Mouse (Mus musculus): ENCODE measurements around the gene Efcab2.

Gene Efcab2

GRCm38 (mm10) chr1:178485138-178485867 is 79.4 kb downstream of the Efcab2 start:
- no peak for DNase-seq (ENCODE audit: low spot score)

DNA sequence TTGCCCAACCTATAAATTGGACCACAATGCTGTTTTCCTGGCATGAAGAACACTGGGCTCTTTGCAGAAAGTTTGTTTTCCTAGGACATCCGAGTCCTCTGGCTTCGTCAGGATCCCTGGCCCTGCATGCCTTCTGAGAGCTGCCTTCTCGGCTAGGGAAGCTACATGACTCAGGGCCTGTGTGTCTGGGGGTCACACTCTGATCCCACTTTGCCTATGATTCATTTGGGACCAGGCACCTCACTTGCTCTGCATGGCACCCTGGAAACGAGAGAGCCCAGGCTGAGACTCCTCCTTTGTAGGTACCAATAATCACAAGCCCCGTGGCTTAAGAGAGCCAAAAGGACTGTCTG is 80.0 kb downstream of the Efcab2 start:
- no peak for DNase-seq (ENCODE audit: low spot score)

DNA sequence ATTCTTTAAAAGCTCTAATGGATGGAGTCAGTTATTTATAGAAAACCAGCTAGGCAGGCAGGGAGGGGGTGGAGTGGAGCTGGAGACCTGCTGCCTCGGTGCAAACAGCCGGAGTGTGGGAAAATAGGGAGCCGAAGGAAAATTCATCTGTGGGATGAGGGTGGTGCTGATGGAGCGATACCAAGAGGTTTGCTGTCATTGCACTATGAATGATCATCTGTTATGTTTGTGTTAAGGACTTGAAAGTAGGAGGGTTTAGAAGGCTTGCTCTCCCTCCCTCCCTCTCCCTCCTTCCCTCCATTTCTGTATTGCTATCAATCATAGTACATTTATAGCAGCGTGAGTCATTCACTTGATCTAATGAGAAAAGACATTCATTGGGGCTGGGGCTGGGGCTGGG is 80.9 kb downstream of the Efcab2 start:
- DNase-seq (ENCODE audit: low spot score): no peak

DNA sequence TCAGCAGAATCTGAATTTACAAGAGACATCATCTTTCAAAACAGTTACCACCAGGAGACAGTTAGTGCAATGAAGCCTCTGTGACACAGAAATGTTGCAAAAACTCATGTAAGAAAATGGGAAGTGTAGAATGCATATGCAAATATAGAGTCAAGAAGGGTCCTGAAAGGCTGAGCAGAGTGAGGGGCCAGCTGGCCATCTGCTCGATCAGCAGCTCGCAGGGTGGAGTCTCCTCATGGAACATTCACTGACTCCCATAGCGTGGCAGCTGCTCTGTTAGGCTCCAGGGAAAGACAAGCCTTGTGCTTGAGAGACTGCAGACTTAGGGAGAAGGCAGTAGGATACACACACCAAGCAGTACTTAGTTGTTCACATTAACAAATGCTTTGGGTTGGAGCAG is 83.2 kb downstream of the Efcab2 start:
- DNase-seq (ENCODE audit: low spot score): no peak

GRCm38 (mm10) chr1:178491733-178492132 is 85.8 kb downstream of the Efcab2 start:
- DNase-seq (ENCODE audit: low spot score): no peak

DNA sequence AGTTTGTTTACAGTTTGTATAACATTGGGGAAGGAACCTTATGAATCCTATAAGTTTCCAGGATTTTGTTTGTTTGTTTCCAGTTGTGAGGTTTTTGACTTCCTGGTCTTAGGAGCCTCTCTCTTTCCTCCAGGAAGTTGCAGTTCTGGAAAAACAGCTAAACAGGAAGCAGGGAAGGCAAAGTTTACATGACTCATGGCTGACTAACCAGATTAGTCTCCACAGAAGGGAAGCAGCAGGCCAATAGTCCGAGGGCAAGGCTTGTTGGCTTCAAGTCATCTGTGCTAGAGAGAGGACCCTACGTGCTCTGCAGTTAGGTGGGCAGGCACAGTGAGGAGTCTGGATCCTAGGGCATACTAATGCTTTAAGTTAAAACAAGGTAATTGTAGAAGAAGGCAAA is 86.6 kb downstream of the Efcab2 start:
- no peak for DNase-seq (ENCODE audit: low spot score)

- no peak for DNase-seq (ENCODE audit: low spot score)
Measured at GRCm38 (mm10) chr1:178496186-178496585, 90.3 kb downstream of the Efcab2 start.

DNA sequence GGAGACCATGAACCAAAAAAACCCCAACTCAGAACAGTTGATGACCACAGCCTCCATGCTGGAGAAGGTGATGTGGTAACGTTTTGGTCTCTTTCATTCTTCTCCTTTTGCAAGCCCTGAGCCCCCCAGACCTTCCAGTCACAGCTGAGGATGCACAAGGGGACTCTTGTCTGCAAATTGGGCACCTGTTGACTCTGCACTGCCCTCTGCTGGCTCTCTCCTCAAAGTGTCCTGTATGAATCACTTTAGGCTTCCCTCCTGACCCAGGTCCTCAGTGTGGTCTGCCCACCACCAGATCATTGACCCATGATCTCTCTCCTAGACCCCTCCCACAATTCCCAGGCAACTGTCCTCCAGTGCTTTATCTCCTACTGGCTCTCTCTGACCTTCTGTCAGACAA is 91.0 kb downstream of the Efcab2 start:
- DNase-seq (ENCODE audit: low spot score): no peak

DNA sequence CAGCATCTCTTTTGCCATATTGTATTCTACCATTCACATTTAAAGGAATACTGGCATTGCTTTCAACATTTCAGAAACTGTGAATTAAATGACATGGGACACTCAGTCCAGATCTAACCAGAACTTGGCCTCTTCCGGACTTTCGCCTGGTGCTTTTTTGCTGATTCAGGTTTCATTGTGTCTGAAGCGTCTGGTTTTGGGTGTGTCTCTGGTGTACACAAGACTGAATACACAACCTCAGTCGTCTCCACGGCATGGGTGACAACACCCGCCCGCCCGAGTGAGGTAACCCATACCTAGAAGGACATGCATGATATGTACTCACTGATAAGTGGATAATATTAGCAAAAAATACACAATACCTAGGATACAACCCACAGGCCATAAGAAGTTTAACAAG is 101.1 kb downstream of the Efcab2 start:
- no peak for DNase-seq (ENCODE audit: low spot score)

DNA sequence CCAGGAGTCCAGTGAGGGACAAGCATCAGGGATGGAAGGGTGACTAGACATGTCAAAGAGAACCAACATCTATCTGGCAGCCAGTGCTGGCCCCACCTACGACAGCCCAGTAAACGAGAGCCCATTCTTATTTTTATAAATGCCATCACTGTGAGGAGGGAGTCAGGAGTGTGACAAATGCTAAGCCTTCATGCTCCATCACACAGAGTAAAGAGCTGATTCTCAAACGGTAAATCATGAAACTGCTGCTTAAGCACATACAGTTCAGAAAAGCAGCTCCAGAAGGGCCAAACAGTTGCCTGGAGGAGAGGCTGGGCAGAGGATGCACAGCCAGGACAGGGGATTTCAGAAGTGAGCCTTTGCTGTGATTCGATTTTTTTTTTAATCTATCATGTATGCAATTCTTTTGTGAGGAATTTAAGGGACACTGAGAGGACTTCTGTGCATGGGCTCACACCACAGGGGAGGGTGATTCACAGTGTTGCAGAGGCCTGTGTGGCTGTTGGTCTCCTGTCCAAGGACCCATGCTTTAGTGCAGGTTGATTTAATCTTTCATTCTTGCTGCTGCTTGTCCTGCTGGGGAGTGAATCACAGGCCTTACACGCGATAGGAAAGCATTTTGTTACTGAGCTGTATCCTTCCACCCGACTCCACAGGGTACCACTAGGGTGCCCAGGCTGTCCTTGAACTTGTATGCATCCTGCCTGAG is 106.6 kb downstream of the Efcab2 start:
- no peak for DNase-seq (ENCODE audit: low spot score)

- peak; percentile 31 for DNase-seq (ENCODE audit: low spot score)
Measured at GRCm38 (mm10) chr1:178513954-178514353, 108.1 kb downstream of the Efcab2 start.

GRCm38 (mm10) chr1:178515839-178516238 is 110.0 kb downstream of the Efcab2 start:
- DNase-seq (ENCODE audit: low spot score): no peak

- no peak for DNase-seq (ENCODE audit: low spot score)
Measured at GRCm38 (mm10) chr1:178522389-178522788, 116.5 kb downstream of the Efcab2 start.

- no peak for DNase-seq (ENCODE audit: low spot score)
Measured at GRCm38 (mm10) chr1:178523152-178523551, 117.3 kb downstream of the Efcab2 start.

- DNase-seq (ENCODE audit: low spot score): peak; percentile 75
Measured at GRCm38 (mm10) chr1:178527185-178527546, 121.3 kb downstream of the Efcab2 start.

GRCm38 (mm10) chr1:178527547-178528361 is 121.9 kb downstream of the Efcab2 start:
- peak; percentile 35 for DNase-seq (ENCODE audit: low spot score)

GRCm38 (mm10) chr1:178528431-178529351 is 122.8 kb downstream of the Efcab2 start, which contains the start of gene Kif26b:
Gene Kif26b, plus strand, starts transcription at chr1:178529125.
- peak; percentile 72 for DNase-seq (ENCODE audit: low spot score)

GRCm38 (mm10) chr1:178529512-178530300 is 123.8 kb downstream of the Efcab2 start:
- peak; percentile 27 for DNase-seq (ENCODE audit: low spot score)

- DNase-seq (ENCODE audit: low spot score): peak; percentile 77
Measured at GRCm38 (mm10) chr1:178530301-178531078, 124.6 kb downstream of the Efcab2 start.
